Mouse (Mus musculus): ENCODE results near the gene Acvr1b. TPM values are rescaled to one million over a fixed set of nuclear protein-coding genes. Genes with fewer than 3 reads are reported as not detected.

Gene Acvr1b
- total and polyA plus RNA-seq, 3 experiments = 2.7 to 4.8 (median 2.9) TPM

DNA sequence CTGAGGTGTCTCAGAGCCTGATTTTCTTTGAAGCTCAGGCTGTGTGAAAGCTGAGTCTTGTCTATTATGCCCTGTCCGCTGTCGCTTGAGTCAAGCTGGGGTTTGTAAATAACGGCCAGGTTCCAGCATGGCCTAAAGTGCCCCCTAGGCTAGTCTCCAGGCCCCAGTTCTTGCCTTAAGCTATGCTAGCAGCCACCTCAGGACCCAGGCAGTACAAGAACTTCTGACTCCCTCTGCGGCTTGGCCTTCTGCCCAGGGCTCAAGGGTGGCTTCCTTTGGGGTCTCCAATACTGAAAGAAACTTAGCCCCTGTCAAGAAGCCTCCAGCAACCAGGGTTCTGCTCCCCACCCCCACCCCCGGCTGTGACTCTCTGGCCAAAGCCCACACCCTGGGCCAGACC, 29.7 kb upstream of the Acvr1b start:
- in situ Hi-C loops (cut with MboI; ENCODE audit: low pct_ligation_motif_present, low pct_unique_long_range_greater_than_20kb, low sequenced_read_pairs) (no loop called here), dilution Hi-C loops (cut with MboI; ENCODE audit: extremely low pct_ligation_motif_present, extremely low pct_unique_long_range_greater_than_20kb, low sequenced_read_pairs) (no loop called here)
- Histone ChIP-seq H3K9ac (ENCODE audit: insufficient read depth, low read depth) (peak overlapping the region; percentile 51; the same call in 1 of the 2 replicates), H3K36me3 (replicated peaks in 1 of 2; ENCODE audit: control insufficient read depth in 1 of 2, insufficient read depth in 1 of 2, low read length in 1 of 2) (peaks cover 0 to 22% of the 10 kb centered on the region in 2 experiments), H3K79me2 (replicated peaks; ENCODE audit: control insufficient read depth, extremely low read depth, insufficient read depth, poor library complexity, severe bottlenecking) (no peaks in the 10 kb centered on the region), H3K4me2 (ENCODE audit: insufficient read depth, low read depth, poor library complexity, severe bottlenecking) (peak overlapping the region; percentile 42), H3K9me3 (replicated peaks; ENCODE audit: low read length) (no peaks in the 10 kb centered on the region), H3K27me3 (replicated peaks) (no peaks in the 10 kb centered on the region), H3K4me1 (ENCODE audit: control insufficient read depth in 1 of 2, insufficient read depth in 2 of 2) (peaks cover 34 to 88% of the 10 kb centered on the region in 2 experiments), H3K27ac (ENCODE audit: insufficient read depth, low read depth) (no peak overlapping the region), H3K4me3 (replicated peaks in 1 of 3; ENCODE audit: low read depth in 2 of 3, low read length in 2 of 3, poor library complexity in 1 of 3) (peak overlapping the region in 2 of 3 experiments; percentile 51 to 56)
- DNase-seq (ENCODE audit: extremely low read depth) = no peak
- 0 out of 2 replicates have a peak, but pooled peaks have one; percentile 23 for TF ChIP-seq CHD2 (IDR thresholded peaks at IDR 0.05; ENCODE audit: low read length)
- no peak for TF ChIP-seq RCOR1 (conservative IDR thresholded peaks at IDR 0.05; ENCODE audit: low read depth, low read length)

- H3K27ac ChIP-seq (ENCODE audit: insufficient read depth, low read depth) = peak overlapping the region; percentile 17; the same call in 1 of the 2 replicates
- no peaks in the 10 kb centered on the region for H3K9me3 ChIP-seq (replicated peaks; ENCODE audit: low read length)
These were observed 29.1 kb upstream of the Acvr1b start for GRCm38 (mm10) chr15:101144779-101145178.

GRCm38 (mm10) chr15:101145424-101146099, 28.3 kb upstream of the Acvr1b start:
- Histone ChIP-seq H3K79me2 (replicated peaks; ENCODE audit: control insufficient read depth, extremely low read depth, insufficient read depth, poor library complexity, severe bottlenecking) (no peaks in the 10 kb centered on the region), H3K4me2 (ENCODE audit: insufficient read depth, low read depth, poor library complexity, severe bottlenecking) (peak overlapping the region; percentile 77), H3K4me1 (ENCODE audit: control insufficient read depth in 1 of 2, insufficient read depth in 2 of 2) (peaks cover 31 to 85% of the 10 kb centered on the region in 2 experiments), H3K27ac (ENCODE audit: insufficient read depth, low read depth) (no peak overlapping the region), H3K9me3 (replicated peaks; ENCODE audit: low read length) (no peaks in the 10 kb centered on the region), H3K36me3 (replicated peaks in 1 of 2; ENCODE audit: control insufficient read depth in 1 of 2, insufficient read depth in 1 of 2, low read length in 1 of 2) (peaks cover 0 to 16% of the 10 kb centered on the region in 2 experiments), H3K27me3 (replicated peaks) (no peaks in the 10 kb centered on the region), H3K4me3 (replicated peaks in 1 of 3; ENCODE audit: low read depth in 2 of 3, low read length in 2 of 3, poor library complexity in 1 of 3) (peak overlapping the region; percentile 51 to 67 (median 56)), H3K9ac (ENCODE audit: insufficient read depth, low read depth) (peak overlapping the region; percentile 51)
- in situ Hi-C loops (cut with MboI; ENCODE audit: low pct_ligation_motif_present, low pct_unique_long_range_greater_than_20kb, low sequenced_read_pairs) = loop anchor here (5.0 kb wide), 1 partner anchor 42 kb away; no protein-coding TSS in a partner anchor
- dilution Hi-C loops (cut with MboI; ENCODE audit: extremely low pct_ligation_motif_present, extremely low pct_unique_long_range_greater_than_20kb, low sequenced_read_pairs) = no loop called here
- DNase-seq (ENCODE audit: extremely low read depth) = peak; percentile 98
- peak; percentile 85 for TF ChIP-seq MEF2A (IDR thresholded peaks at IDR 0.05; ENCODE audit: borderline replicate concordance, low read depth, low read length)
- no peak; the same call in 1 of the 2 replicates for TF ChIP-seq ZNF384 (IDR thresholded peaks at IDR 0.05; ENCODE audit: low read depth, low read length)
- peak; percentile 83 for TF ChIP-seq TCF12 (IDR thresholded peaks at IDR 0.05; ENCODE audit: low read depth, low read length)
- 0 out of 2 replicates have a peak, but pooled peaks have one; percentile 40 for TF ChIP-seq JUND (conservative IDR thresholded peaks at IDR 0.05; ENCODE audit: low read depth, low read length)
- TF ChIP-seq USF1 (IDR thresholded peaks at IDR 0.05; ENCODE audit: low read depth, low read length) = no peak
- TF ChIP-seq MAFK (IDR thresholded peaks at IDR 0.05; ENCODE audit: insufficient replicate concordance, low read length) = no peak
- TF ChIP-seq JUN (IDR thresholded peaks at IDR 0.05; ENCODE audit: insufficient read depth, low read depth, low read length) = no peak
- TF ChIP-seq TBP (conservative IDR thresholded peaks at IDR 0.05; ENCODE audit: low read depth, low read length) = 0 out of 2 replicates have a peak, but pooled peaks have one; percentile 50
- 0 out of 2 replicates have a peak, but pooled peaks have one; percentile 43 for TF ChIP-seq NELFE (IDR thresholded peaks at IDR 0.05; ENCODE audit: low read depth, low read length)
- no peak for TF ChIP-seq PAX5 (IDR thresholded peaks at IDR 0.05; ENCODE audit: low read length)
- peak; percentile 78 for TF ChIP-seq ELF1 (IDR thresholded peaks at IDR 0.05; ENCODE audit: low read depth, low read length)
- TF ChIP-seq EP300 (IDR thresholded peaks at IDR 0.05; ENCODE audit: low read length) = no peak; the same call in 1 of the 2 replicates
- peak; percentile 59 for TF ChIP-seq HCFC1 (IDR thresholded peaks at IDR 0.05; ENCODE audit: low read depth, low read length)
- TF ChIP-seq MAZ (IDR thresholded peaks at IDR 0.05; ENCODE audit: low read depth, low read length) = no peak
- peak; percentile 91 for TF ChIP-seq MAX (IDR thresholded peaks at IDR 0.05; ENCODE audit: low read length)
- TF ChIP-seq ETS1 (conservative IDR thresholded peaks at IDR 0.05; ENCODE audit: low read depth, low read length) = peak; percentile 86
- TF ChIP-seq E2F4 (IDR thresholded peaks at IDR 0.05; ENCODE audit: insufficient replicate concordance, low read depth, low read length) = no peak

More at GRCm38 (mm10) chr15:101144779-101145178, 29.1 kb upstream of the Acvr1b start:
- peak; percentile 41 for DNase-seq (ENCODE audit: extremely low read depth)
- dilution Hi-C loops (cut with MboI; ENCODE audit: extremely low pct_ligation_motif_present, extremely low pct_unique_long_range_greater_than_20kb, low sequenced_read_pairs) = no loop called here
- Histone ChIP-seq H3K27me3 (replicated peaks) (no peaks in the 10 kb centered on the region), H3K36me3 (replicated peaks in 1 of 2; ENCODE audit: control insufficient read depth in 1 of 2, insufficient read depth in 1 of 2, low read length in 1 of 2) (peaks cover 0 to 20% of the 10 kb centered on the region in 2 experiments), H3K9ac (ENCODE audit: insufficient read depth, low read depth) (peak overlapping the region; percentile 51), H3K79me2 (replicated peaks; ENCODE audit: control insufficient read depth, extremely low read depth, insufficient read depth, poor library complexity, severe bottlenecking) (no peaks in the 10 kb centered on the region), H3K4me2 (ENCODE audit: insufficient read depth, low read depth, poor library complexity, severe bottlenecking) (peak overlapping the region; percentile 42), H3K4me1 (ENCODE audit: control insufficient read depth in 1 of 2, insufficient read depth in 2 of 2) (peaks cover 31 to 85% of the 10 kb centered on the region in 2 experiments), H3K4me3 (replicated peaks in 1 of 3; ENCODE audit: low read depth in 2 of 3, low read length in 2 of 3, poor library complexity in 1 of 3) (peak overlapping the region; percentile 51 to 67 (median 56))
- in situ Hi-C loops (cut with MboI; ENCODE audit: low pct_ligation_motif_present, low pct_unique_long_range_greater_than_20kb, low sequenced_read_pairs) = loop anchor here (5.0 kb wide), 1 partner anchor 43 kb away; no protein-coding TSS in a partner anchor
- TF ChIP-seq IRF4 (IDR thresholded peaks at IDR 0.05; ENCODE audit: low read depth, low read length) (peak; percentile 70), TBP (conservative IDR thresholded peaks at IDR 0.05; ENCODE audit: low read depth, low read length) (peak; percentile 52; the same call in 1 of the 2 replicates), UBTF (IDR thresholded peaks at IDR 0.05; ENCODE audit: low read depth, low read length) (peak; percentile 61; the same call in 1 of the 2 replicates), ZNF384 (IDR thresholded peaks at IDR 0.05; ENCODE audit: low read depth, low read length) (no peak), EP300 (IDR thresholded peaks at IDR 0.05; ENCODE audit: low read length) (0 out of 2 replicates have a peak, but pooled peaks have one; percentile 33), ELF1 (IDR thresholded peaks at IDR 0.05; ENCODE audit: low read depth, low read length) (peak; percentile 74), MAZ (IDR thresholded peaks at IDR 0.05; ENCODE audit: low read depth, low read length) (no peak), HCFC1 (IDR thresholded peaks at IDR 0.05; ENCODE audit: low read depth, low read length) (peak; percentile 8; the same call in 1 of the 2 replicates), TCF12 (IDR thresholded peaks at IDR 0.05; ENCODE audit: low read depth, low read length) (no peak), MEF2A (IDR thresholded peaks at IDR 0.05; ENCODE audit: borderline replicate concordance, low read depth, low read length) (peak; percentile 35; the same call in 1 of the 2 replicates)
